Mouse (Mus musculus): ENCODE data around the gene Brd3. TPM values are rescaled to one million over a fixed set of nuclear protein-coding genes. Genes with fewer than 3 reads are reported as not detected.
A peak's percentile ranks its signal among the peaks of the same experiment; 100 is the strongest.
"Not testable (repeated sequence)": the region's sequence is repeated elsewhere in the genome, so short reads cannot be mapped to it uniquely, and the experiment has no call there.

Brd3 gene
- polyA plus RNA-seq, 1 experiment from 2014 or later = 126 TPM

DNA sequence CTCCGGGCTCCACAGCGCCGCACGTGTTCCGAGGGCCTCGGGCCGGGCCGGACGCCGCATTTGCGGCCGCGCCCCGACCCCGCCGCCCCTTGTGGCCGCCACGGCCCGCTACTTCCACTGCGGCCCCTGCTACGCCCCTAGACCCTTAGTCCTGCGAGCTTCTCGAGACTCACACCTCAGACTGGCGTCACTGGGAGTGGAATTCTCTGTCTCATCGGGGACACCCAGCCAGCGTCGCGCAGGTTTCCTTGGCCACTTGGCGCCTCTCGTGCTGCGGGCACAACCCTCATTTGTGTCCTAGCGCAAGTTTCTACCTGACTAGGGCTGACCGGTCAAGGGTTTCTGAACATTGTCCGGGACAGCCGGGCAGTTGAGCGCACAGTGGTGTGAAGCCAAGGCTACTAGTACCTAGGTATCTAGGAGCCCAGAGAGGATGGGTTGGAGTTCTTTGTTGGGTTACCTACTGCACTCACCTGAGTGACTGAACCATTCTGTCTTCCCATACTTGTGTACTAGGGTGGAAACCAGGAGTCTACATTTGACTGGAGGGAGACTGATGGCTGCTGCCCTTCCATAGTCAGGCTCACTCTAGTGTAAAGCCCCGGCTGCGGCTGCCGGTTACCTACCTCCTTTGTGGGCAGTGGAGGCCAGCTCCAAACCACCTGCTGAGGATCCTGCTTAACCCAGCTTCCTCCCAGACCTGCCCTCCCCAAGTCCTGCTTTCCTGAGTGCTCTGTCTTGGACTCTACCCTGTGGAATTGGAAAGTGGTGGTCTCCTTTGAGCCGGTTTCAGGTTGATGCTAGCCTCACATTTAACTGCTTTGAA is 8.1 kb upstream of the Brd3 start:
- peaks cover 9% of the 10 kb centered on the region for H3K36me3 ChIP-seq (ENCODE audit: control insufficient read depth, insufficient read depth, low read length)
- H3K4me3 ChIP-seq (ENCODE audit: low read depth, low read length) = peak overlapping the region; percentile 98
- peak overlapping the region; percentile 62 for H3K27ac ChIP-seq (ENCODE audit: low read depth, low read length)
- under 1% methylated on average over 26 of the region's 40 CpGs for WGBS
- peak; percentile 57 for ATAC-seq (ENCODE audit: low read depth)
- no peaks in the 10 kb centered on the region for H3K27me3 ChIP-seq (ENCODE audit: control insufficient read depth, insufficient read depth, low read length)
- H3K9ac ChIP-seq (replicated peaks; ENCODE audit: low read depth, low read length) = peak overlapping the region; percentile 88
- no peaks in the 10 kb centered on the region for H3K9me3 ChIP-seq (ENCODE audit: control insufficient read depth, low read length)
- peaks cover 21% of the 10 kb centered on the region for H3K4me1 ChIP-seq (ENCODE audit: control insufficient read depth, insufficient read depth, low read length)
- H3K4me2 ChIP-seq (ENCODE audit: low read depth, low read length) = peak overlapping the region; percentile 98

GRCm38 (mm10) chr2:27514639-27515328 is 7.3 kb upstream of the Brd3 start, which contains the start of gene Wdr5:
Gene Wdr5, plus strand, starts transcription at chr2:27515157.
- under 1% methylated on average over 57 of the region's 57 CpGs for WGBS

DNA sequence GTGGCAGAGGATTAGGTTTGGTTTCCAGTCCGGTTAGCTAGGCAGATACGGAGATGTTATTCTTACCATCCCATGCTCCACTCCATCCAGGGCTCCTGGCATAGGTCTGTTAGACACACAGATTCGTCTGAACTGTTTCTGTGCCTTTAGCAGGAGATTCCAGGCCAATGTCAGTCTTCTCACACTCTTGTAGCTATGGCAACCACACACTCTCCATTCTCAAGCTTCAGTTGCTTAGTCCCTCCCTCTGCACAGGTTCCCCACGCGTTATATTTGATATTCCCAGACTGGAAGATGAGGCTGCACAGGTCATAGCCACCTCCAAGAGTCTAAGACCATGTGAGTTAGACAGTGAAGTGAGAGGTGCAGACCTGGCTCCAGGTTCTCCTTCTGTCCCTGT is 6.4 kb upstream of the Brd3 start:
- Histone ChIP-seq H3K27me3 (ENCODE audit: control insufficient read depth, insufficient read depth, low read length) (no peaks in the 10 kb centered on the region), H3K4me1 (ENCODE audit: control insufficient read depth, insufficient read depth, low read length) (peaks cover 21% of the 10 kb centered on the region), H3K9me3 (ENCODE audit: control insufficient read depth, low read length) (no peaks in the 10 kb centered on the region), H3K9ac (replicated peaks; ENCODE audit: low read depth, low read length) (peak overlapping the region; percentile 88; the same call in 1 of the 2 replicates), H3K36me3 (ENCODE audit: control insufficient read depth, insufficient read depth, low read length) (peaks cover 4% of the 10 kb centered on the region; the same call in 1 of the 2 replicates), H3K4me2 (ENCODE audit: low read depth, low read length) (peak overlapping the region; percentile 98), H3K27ac (ENCODE audit: low read depth, low read length) (no peak overlapping the region), H3K4me3 (ENCODE audit: low read depth, low read length) (peak overlapping the region; percentile 98)
- 70% methylated on average over 5 of the region's 5 CpGs for WGBS
- no peak for ATAC-seq (ENCODE audit: low read depth)

More at GRCm38 (mm10) chr2:27514639-27515328, 7.3 kb upstream of the Brd3 start, which contains the start of gene Wdr5:
- no peaks in the 10 kb centered on the region for H3K27me3 ChIP-seq (ENCODE audit: control insufficient read depth, insufficient read depth, low read length)
- peak; percentile 94 for ATAC-seq (ENCODE audit: low read depth)
- peaks cover 21% of the 10 kb centered on the region for H3K4me1 ChIP-seq (ENCODE audit: control insufficient read depth, insufficient read depth, low read length)
- H3K36me3 ChIP-seq (ENCODE audit: control insufficient read depth, insufficient read depth, low read length) = peaks cover 9% of the 10 kb centered on the region
- peak within 1 kb of the TSS; percentile 88 for H3K9ac ChIP-seq (replicated peaks; ENCODE audit: low read depth, low read length)
- H3K4me3 ChIP-seq (ENCODE audit: low read depth, low read length) = peak within 1 kb of the TSS; percentile 98
- peak within 1 kb of the TSS; percentile 83 for H3K27ac ChIP-seq (ENCODE audit: low read depth, low read length)
- H3K4me2 ChIP-seq (ENCODE audit: low read depth, low read length) = peak within 1 kb of the TSS; percentile 98
- H3K9me3 ChIP-seq (ENCODE audit: control insufficient read depth, low read length) = no peaks in the 10 kb centered on the region

GRCm38 (mm10) chr2:27512909-27513308 is 5.4 kb upstream of the Brd3 start:
- WGBS = 96% methylated on average over 3 of the region's 3 CpGs
- no peak overlapping the region for H3K4me3 ChIP-seq (ENCODE audit: low read depth, low read length)
- H3K9me3 ChIP-seq (ENCODE audit: control insufficient read depth, low read length) = no peaks in the 10 kb centered on the region
- no peaks in the 10 kb centered on the region for H3K36me3 ChIP-seq (ENCODE audit: control insufficient read depth, insufficient read depth, low read length)
- no peak overlapping the region for H3K9ac ChIP-seq (replicated peaks; ENCODE audit: low read depth, low read length)
- H3K4me2 ChIP-seq (ENCODE audit: low read depth, low read length) = no peak overlapping the region
- no peaks in the 10 kb centered on the region for H3K27me3 ChIP-seq (ENCODE audit: control insufficient read depth, insufficient read depth, low read length)
- peaks cover 21% of the 10 kb centered on the region for H3K4me1 ChIP-seq (ENCODE audit: control insufficient read depth, insufficient read depth, low read length)
- no peak overlapping the region for H3K27ac ChIP-seq (ENCODE audit: low read depth, low read length)
- ATAC-seq (ENCODE audit: low read depth) = no peak

DNA sequence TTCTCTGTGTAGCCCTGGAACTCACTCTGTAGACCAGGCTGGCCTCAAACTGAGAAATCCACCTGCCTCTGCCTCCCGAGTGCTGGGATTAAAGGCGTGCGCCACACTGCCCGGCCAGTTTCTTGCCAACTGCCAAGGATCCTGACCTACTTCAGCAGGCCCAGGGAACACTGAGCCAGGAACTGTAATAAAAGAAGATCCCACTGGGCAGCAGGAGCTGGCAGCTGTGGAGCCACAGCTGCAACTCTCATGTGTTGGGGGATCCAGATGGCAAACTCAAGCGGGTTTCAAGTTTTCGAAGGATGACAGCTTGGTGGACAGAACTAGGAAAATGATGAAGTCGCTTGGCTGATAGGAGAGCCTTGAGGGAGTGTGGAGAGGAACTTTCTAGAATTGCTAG is 3.2 kb upstream of the Brd3 start:
- Histone ChIP-seq H3K27ac (ENCODE audit: low read depth, low read length) (no peak overlapping the region), H3K9me3 (ENCODE audit: control insufficient read depth, low read length) (no peaks in the 10 kb centered on the region), H3K4me2 (ENCODE audit: low read depth, low read length) (no peak overlapping the region), H3K4me1 (ENCODE audit: control insufficient read depth, insufficient read depth, low read length) (peaks cover 7% of the 10 kb centered on the region), H3K9ac (replicated peaks; ENCODE audit: low read depth, low read length) (no peak overlapping the region), H3K4me3 (ENCODE audit: low read depth, low read length) (no peak overlapping the region), H3K27me3 (ENCODE audit: control insufficient read depth, insufficient read depth, low read length) (no peaks in the 10 kb centered on the region), H3K36me3 (ENCODE audit: control insufficient read depth, insufficient read depth, low read length) (no peaks in the 10 kb centered on the region)
- no peak for ATAC-seq (ENCODE audit: low read depth)
- 97% methylated on average over 7 of the region's 7 CpGs for WGBS

DNA sequence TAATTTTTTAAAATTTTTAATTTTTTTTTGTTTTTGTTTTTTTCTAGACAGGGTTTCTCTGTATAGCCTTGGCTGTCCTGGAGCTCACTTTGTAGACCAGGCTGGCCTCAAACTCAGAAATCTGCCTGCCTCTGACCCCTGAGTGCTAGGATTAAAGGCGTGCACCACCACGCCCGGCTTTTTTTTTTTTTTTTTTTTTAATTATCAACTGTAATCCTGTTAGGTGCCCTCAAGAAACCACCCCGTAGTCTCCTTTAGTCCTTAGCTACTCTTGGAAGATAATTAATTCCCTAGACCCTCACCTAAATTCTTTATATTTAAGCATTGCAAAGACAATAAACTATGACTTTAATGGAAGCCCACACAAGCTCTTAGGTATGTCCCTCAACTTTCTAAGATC is 804 bp downstream of the Brd3 start:
- not testable (repeated sequence) for H3K4me3 ChIP-seq (ENCODE audit: low read depth, low read length); H3K36me3 ChIP-seq (ENCODE audit: control insufficient read depth, insufficient read depth, low read length); H3K27ac ChIP-seq (ENCODE audit: low read depth, low read length); H3K9me3 ChIP-seq (ENCODE audit: control insufficient read depth, low read length); H3K4me1 ChIP-seq (ENCODE audit: control insufficient read depth, insufficient read depth, low read length); H3K4me2 ChIP-seq (ENCODE audit: low read depth, low read length); H3K9ac ChIP-seq (replicated peaks; ENCODE audit: low read depth, low read length); ATAC-seq (ENCODE audit: low read depth); H3K27me3 ChIP-seq (ENCODE audit: control insufficient read depth, insufficient read depth, low read length)
- 93% methylated on average over 4 of the region's 4 CpGs for WGBS

- Histone ChIP-seq H3K9ac (replicated peaks; ENCODE audit: low read depth, low read length) (no peak overlapping the region), H3K9me3 (ENCODE audit: control insufficient read depth, low read length) (no peaks in the 10 kb centered on the region), H3K4me2 (ENCODE audit: low read depth, low read length) (no peak overlapping the region), H3K36me3 (ENCODE audit: control insufficient read depth, insufficient read depth, low read length) (no peaks in the 10 kb centered on the region), H3K27ac (ENCODE audit: low read depth, low read length) (no peak overlapping the region), H3K4me1 (ENCODE audit: control insufficient read depth, insufficient read depth, low read length) (no peaks in the 10 kb centered on the region), H3K4me3 (ENCODE audit: low read depth, low read length) (no peak overlapping the region), H3K27me3 (ENCODE audit: control insufficient read depth, insufficient read depth, low read length) (no peaks in the 10 kb centered on the region)
- no peak for ATAC-seq (ENCODE audit: low read depth)
- 18% methylated on average over 6 of the region's 6 CpGs for WGBS
Observed at GRCm38 (mm10) chr2:27505539-27505938, 1.9 kb downstream of the Brd3 start.

GRCm38 (mm10) chr2:27504113-27504885 is 3.2 kb downstream of the Brd3 start:
- Histone ChIP-seq H3K4me2 (ENCODE audit: low read depth, low read length) (no peak overlapping the region), H3K27me3 (ENCODE audit: control insufficient read depth, insufficient read depth, low read length) (no peaks in the 10 kb centered on the region), H3K36me3 (ENCODE audit: control insufficient read depth, insufficient read depth, low read length) (no peaks in the 10 kb centered on the region), H3K27ac (ENCODE audit: low read depth, low read length) (no peak overlapping the region), H3K9me3 (ENCODE audit: control insufficient read depth, low read length) (no peaks in the 10 kb centered on the region), H3K4me1 (ENCODE audit: control insufficient read depth, insufficient read depth, low read length) (no peaks in the 10 kb centered on the region), H3K9ac (replicated peaks; ENCODE audit: low read depth, low read length) (no peak overlapping the region), H3K4me3 (ENCODE audit: low read depth, low read length) (no peak overlapping the region)
- WGBS = 75% methylated on average over 7 of the region's 7 CpGs
- no peak for ATAC-seq (ENCODE audit: low read depth)
